Mouse (Mus musculus): ENCODE measurements around the gene Mfsd11.

- TF ChIP-seq MAFK (IDR thresholded peaks at IDR 0.05; ENCODE audit: insufficient read depth, low read depth, low read length) (no peak), ZNF384 (IDR thresholded peaks at IDR 0.05; ENCODE audit: low read depth, low read length) (no peak), HCFC1 (IDR thresholded peaks at IDR 0.05; ENCODE audit: borderline replicate concordance, insufficient read depth, low read length) (no peak), ZC3H11A (IDR thresholded peaks at IDR 0.05; ENCODE audit: borderline replicate concordance, low read depth, low read length) (no peak), CHD2 (IDR thresholded peaks at IDR 0.05; ENCODE audit: low read depth, low read length) (no peak)
Observed at GRCm38 (mm10) chr11:116802709-116803108, 49.5 kb upstream of the Mfsd11 start.
